16 mouse cellular contexts compared by ENCODE assay signal in the genomic region with DNA sequence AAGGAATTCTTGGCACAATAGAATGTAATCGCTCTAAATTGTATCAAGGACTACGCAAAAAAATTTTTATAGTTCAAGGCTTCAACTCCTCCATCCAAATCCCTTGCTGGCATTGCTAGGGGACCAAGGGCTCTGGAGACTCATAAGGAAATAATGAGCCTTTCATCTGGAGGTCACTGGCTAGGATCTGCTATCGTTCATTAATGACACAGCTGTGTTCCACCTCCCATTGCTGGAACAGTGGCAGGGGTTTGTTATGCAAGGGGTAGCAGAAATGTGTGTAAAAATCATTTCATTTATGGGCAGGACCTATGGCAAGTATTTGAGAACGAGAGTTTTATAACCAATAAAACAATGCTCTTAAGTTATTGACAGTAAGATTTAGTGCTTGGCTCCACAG.
DNase-seq lines count a peak whose midpoint lies in the region; ATAC-seq and TF ChIP-seq lines count a peak whose summit lies in the region.
"Had no signal": no experiment of that assay in that cellular context is flagged by ENCODE, and none has a peak within 500 bp of the region (broad histone marks: within the 10 kb centered on the region; RNA-seq: fewer than 3 reads in every experiment).

No protein-coding gene starts in this region.

- H3K36me3 ChIP-seq in limb, embryonic 12.5 days: no peaks in the 10 kb centered on the region
- no peaks in the 10 kb centered on the region for H3K36me3 ChIP-seq in hindbrain, postnatal 0 days (ENCODE audit: insufficient read depth, low read length)
- H3K36me3 ChIP-seq in intestine, embryonic 16.5 days (ENCODE audit: control insufficient read depth, insufficient read depth, low read length): no peaks in the 10 kb centered on the region
- H3K36me3 ChIP-seq: embryonic facial prominence, embryonic 12.5 days; forebrain, embryonic 15.5 days; heart, embryonic 12.5 days; hindbrain, embryonic 10.5 days had no signal

- DNase-seq in adrenal gland, adult (ENCODE audit: inconsistent age in 2 of 2, low spot score in 1 of 2): peak; percentile 29 to 82
- no peak for DNase-seq in adrenal gland, adult 18-20 months (ENCODE audit: low spot score in 2 of 2)
- peak; percentile 47 for DNase-seq in adrenal gland, postnatal 14 days
- peak; percentile 6 for DNase-seq in skeletal muscle tissue, adult 2 months (ENCODE audit: low read depth, low spot score)
- DNase-seq in hindbrain, postnatal 0 days (ENCODE audit: low spot score): no peak
- DNase-seq: cerebellum, adult 11-12 months; cerebellum, adult 9-10 months; cerebellum, postnatal 25 days; gastrocnemius, postnatal 14 days had no signal

- H3K9ac ChIP-seq in limb, embryonic 12.5 days (replicated peaks): no peak overlapping the region
- no peak overlapping the region for H3K9ac ChIP-seq in hindbrain, postnatal 0 days (replicated peaks; ENCODE audit: low read length)
- no peak overlapping the region for H3K9ac ChIP-seq in intestine, embryonic 16.5 days (ENCODE audit: low read depth, low read length)
- H3K9ac ChIP-seq: embryonic facial prominence, embryonic 12.5 days; forebrain, embryonic 15.5 days; heart, embryonic 12.5 days; hindbrain, embryonic 14.5 days had no signal

- TF ChIP-seq CTCF in hindbrain, postnatal 0 days (IDR thresholded peaks at IDR 0.05; ENCODE audit: low read depth): no peak

- H3K27me3 ChIP-seq in limb, embryonic 12.5 days: no peaks in the 10 kb centered on the region
- no peaks in the 10 kb centered on the region for H3K27me3 ChIP-seq in hindbrain, postnatal 0 days (ENCODE audit: insufficient read depth, low read length)
- no peaks in the 10 kb centered on the region for H3K27me3 ChIP-seq in intestine, embryonic 16.5 days (replicated peaks; ENCODE audit: control insufficient read depth, insufficient read depth, low read length)
- H3K27me3 ChIP-seq: embryonic facial prominence, embryonic 12.5 days; forebrain, embryonic 15.5 days had no signal

- H3K9me3 ChIP-seq in limb, embryonic 12.5 days: no peaks in the 10 kb centered on the region
- H3K9me3 ChIP-seq in hindbrain, postnatal 0 days (ENCODE audit: low read length): no peaks in the 10 kb centered on the region
- no peaks in the 10 kb centered on the region for H3K9me3 ChIP-seq in intestine, embryonic 16.5 days (ENCODE audit: control insufficient read depth, low read length)
- H3K9me3 ChIP-seq: embryonic facial prominence, embryonic 12.5 days; forebrain, embryonic 15.5 days; heart, embryonic 12.5 days; hindbrain, embryonic 10.5 days had no signal

- WGBS in limb, embryonic 12.5 days: 26% methylated on average over 4 of the region's 4 CpGs
- 64% methylated on average over 4 of the region's 4 CpGs for WGBS in hindbrain, postnatal 0 days
- 74% methylated on average over 4 of the region's 4 CpGs for WGBS in intestine, embryonic 16.5 days

- no peak overlapping the region for H3K4me2 ChIP-seq in limb, embryonic 12.5 days
- no peak overlapping the region for H3K4me2 ChIP-seq in hindbrain, postnatal 0 days (ENCODE audit: low read depth, low read length)
- H3K4me2 ChIP-seq in intestine, embryonic 16.5 days (ENCODE audit: low read depth, low read length): no peak overlapping the region
- H3K4me2 ChIP-seq: embryonic facial prominence, embryonic 12.5 days; forebrain, embryonic 15.5 days; heart, embryonic 12.5 days; hindbrain, embryonic 14.5 days had no signal

- H3K4me1 ChIP-seq in limb, embryonic 12.5 days (replicated peaks): peaks cover 49% of the 10 kb centered on the region
- no peaks in the 10 kb centered on the region for H3K4me1 ChIP-seq in hindbrain, postnatal 0 days (ENCODE audit: insufficient read depth, low read length)
- peaks cover 12% of the 10 kb centered on the region for H3K4me1 ChIP-seq in intestine, embryonic 16.5 days (ENCODE audit: control insufficient read depth, insufficient read depth, low read length)
- H3K4me1 ChIP-seq: heart, embryonic 12.5 days had no signal

- no peak overlapping the region for H3K27ac ChIP-seq in limb, embryonic 12.5 days
- H3K27ac ChIP-seq in hindbrain, postnatal 0 days: no peak overlapping the region
- H3K27ac ChIP-seq in intestine, embryonic 16.5 days (ENCODE audit: low read length): no peak overlapping the region
- H3K27ac ChIP-seq: embryonic facial prominence, embryonic 12.5 days; forebrain, embryonic 15.5 days; hindbrain, embryonic 10.5 days; hindbrain, embryonic 14.5 days had no signal

- H3K4me3 ChIP-seq in limb, embryonic 12.5 days (replicated peaks): no peak overlapping the region
- H3K4me3 ChIP-seq in hindbrain, postnatal 0 days (ENCODE audit: low read length): no peak overlapping the region
- H3K4me3 ChIP-seq in intestine, embryonic 16.5 days (ENCODE audit: low read length): no peak overlapping the region
- H3K4me3 ChIP-seq: embryonic facial prominence, embryonic 12.5 days; forebrain, embryonic 15.5 days; heart, embryonic 12.5 days; hindbrain, embryonic 10.5 days had no signal

- peak; percentile 72; the same call in 1 of the 2 replicates for ATAC-seq in limb, embryonic 12.5 days (ENCODE audit: insufficient number of reproducible peaks, insufficient read depth, low FRiP score, low TSS enrichment, low read depth)
- no peak for ATAC-seq in hindbrain, postnatal 0 days
- ATAC-seq in intestine, embryonic 16.5 days: no peak
- ATAC-seq: forebrain, embryonic 15.5 days had no signal

Comparison
In these comparisons a context has a peak if more than half of its experiments do, and no peak if none do; other contexts are left out.
1. DNase-seq: peak in adrenal gland, adult (2 of 2), adrenal gland, postnatal 14 days (single experiment) and skeletal muscle tissue, adult 2 months (single experiment); none in adrenal gland, adult 18-20 months (0 of 2) and hindbrain, postnatal 0 days (single experiment).